Mouse (Mus musculus): Measurements from ENCODE around the gene Txndc11.

Gene Txndc11

DNA sequence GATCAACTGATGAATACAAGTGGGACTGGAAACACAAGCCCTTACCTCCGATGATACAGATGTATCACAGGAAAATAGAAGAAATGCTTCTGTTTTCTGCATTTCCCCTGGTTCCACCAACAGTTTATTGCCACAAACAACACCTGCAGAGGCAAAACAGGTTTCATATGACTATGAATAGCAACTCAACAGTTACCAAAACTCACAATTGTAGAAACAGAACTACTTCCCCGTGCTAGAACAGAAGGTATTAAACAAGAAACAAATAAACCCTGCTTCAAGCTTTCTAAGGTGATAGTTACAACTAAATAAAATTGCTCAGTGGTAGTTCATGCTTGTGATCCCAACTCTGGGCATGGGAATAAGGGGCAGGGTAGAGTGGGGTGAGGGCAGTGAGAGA, 11.8 kb downstream of the Txndc11 start:
- in situ Hi-C loops (cut with MboI; ENCODE audit: unreplicated experiment in 2 of 2), result loop anchor here (25.0 kb wide), 2 partner anchors 290 to 560 kb away; no protein-coding TSS in a partner anchor

DNA sequence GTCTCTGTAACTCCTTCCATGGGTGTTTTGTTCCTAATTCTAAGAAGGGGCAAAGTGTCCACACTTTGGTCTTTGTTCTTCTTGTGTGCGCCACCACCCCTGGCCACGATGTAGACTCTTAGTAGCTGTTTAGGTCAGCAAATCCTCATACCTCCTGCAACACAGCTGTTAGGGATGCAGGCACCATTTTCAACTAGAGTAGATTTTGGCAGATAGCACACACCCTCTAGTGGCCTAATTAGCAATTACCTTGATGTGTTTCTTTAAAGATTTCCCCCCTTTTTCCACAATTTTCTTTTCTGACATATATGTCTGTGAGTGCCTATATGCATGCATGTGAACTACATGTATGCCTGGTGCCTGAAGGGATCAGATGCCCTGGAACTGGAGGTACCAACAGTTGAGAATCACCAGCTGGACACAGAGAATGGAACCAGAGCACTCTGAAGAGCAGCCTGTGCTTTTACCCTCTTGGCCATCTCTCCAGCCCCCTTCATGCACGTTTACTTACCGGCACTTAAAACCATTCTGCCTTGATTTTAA, 25.2 kb downstream of the Txndc11 start:
- in situ Hi-C loops (cut with MboI; ENCODE audit: unreplicated experiment in 2 of 2), result loop anchor here (10.0 to 25.0 kb wide), 3 partner anchors 234 to 547 kb away; no protein-coding TSS in a partner anchor

DNA sequence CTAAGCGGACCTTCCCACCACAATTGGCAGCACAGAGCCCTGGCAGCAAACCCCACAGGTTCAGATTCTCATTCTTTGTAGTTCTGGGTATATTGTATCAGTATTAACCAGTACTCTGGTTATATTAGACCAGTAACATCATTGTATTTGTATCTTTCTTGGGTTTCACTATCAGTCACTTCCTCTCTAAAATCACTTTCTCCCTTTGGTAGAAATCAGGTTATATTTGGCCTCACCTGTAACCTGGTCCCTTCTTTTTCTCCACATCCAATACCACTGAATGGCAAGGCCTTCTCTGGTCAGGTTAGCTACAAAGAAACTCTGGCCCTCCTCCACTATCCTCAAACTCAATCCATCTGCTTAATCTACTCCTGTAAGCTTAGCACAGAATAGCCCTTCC, 29.5 kb downstream of the Txndc11 start:
- in situ Hi-C loops (cut with MboI; ENCODE audit: unreplicated experiment in 2 of 2), result loop anchor here (10.0 to 25.0 kb wide), 3 partner anchors 230 to 543 kb away; no protein-coding TSS in a partner anchor

DNA sequence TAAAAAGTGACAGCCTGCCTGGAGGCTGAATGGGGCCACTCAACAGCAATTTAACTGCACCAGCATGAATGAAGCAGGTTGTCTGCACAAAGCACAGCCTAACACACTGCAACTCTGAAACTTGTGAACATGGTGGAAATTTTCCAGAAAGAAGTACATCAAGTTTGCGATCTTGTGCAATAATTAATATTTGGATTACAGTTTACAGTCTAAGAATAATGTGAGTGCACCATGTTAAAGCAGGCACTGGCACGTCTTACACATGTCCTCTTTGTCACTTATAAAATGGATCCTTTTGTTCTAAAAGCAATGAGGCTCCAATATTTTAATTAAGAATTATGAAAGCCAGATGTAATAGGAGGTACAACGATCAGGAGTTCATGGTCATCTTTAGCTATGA, 37.1 kb downstream of the Txndc11 start:
- in situ Hi-C loops (cut with MboI; ENCODE audit: unreplicated experiment in 2 of 2), result loop anchor here in 1 of 2 experiments (10.0 kb wide), 1 partner anchor 68 kb away; no protein-coding TSS in a partner anchor

DNA sequence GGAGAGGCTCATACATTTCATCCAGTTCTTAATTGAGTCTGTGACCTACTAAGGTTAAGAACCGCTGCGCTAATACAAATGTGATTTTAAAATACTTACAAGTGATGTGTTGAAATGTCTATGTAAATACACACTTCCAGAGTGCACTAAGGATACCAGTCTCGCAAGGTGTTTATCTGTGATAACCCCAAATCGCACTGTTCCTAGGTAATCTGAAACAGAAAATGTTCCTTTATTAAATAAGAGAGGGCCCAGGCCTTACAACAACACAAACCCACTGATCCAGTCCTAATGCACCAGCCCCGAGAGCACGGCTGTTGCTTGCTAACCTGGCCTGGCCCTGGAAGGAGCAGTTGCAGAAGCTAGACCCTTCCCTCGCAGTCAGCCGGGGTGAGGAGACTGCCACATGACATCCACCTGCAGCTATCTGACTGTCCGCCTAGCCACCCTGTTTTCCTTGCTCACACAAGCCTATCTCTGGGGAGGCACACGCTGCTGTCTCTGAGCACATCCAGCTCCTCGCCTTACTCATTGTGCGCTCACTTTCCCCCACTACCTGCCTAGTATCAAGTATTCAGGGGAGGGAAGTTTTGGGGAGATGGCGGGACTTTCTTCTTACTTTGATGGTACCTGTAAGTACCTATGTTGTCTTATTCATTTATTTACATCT, 40.6 kb downstream of the Txndc11 start:
- in situ Hi-C loops (cut with MboI; ENCODE audit: unreplicated experiment in 2 of 2), result loop anchor here (5.0 to 10.0 kb wide), 3 partner anchors 52 to 71 kb away; no protein-coding TSS in a partner anchor

DNA sequence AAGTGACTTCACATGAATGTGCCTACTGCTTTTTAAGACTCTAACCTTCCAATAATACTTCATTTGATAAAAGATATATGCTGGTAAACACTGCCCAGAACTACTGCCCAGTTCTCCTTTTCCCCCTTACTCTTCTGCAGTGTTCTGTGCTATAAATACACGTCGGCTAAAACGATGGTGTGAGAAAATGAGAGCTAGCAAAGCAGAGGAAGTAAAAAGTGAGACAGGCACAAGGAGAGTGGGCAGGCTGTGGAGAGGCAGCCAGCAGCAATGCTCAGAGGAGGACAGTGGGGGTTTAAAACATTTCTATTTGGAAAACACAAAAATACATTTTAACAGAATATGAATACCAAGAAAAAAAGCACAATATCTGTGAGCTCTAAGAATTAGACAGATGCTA, 41.9 kb downstream of the Txndc11 start:
- in situ Hi-C loops (cut with MboI; ENCODE audit: unreplicated experiment in 2 of 2), result loop anchor here (5.0 to 10.0 kb wide), 3 partner anchors 50 to 72 kb away; no protein-coding TSS in a partner anchor

DNA sequence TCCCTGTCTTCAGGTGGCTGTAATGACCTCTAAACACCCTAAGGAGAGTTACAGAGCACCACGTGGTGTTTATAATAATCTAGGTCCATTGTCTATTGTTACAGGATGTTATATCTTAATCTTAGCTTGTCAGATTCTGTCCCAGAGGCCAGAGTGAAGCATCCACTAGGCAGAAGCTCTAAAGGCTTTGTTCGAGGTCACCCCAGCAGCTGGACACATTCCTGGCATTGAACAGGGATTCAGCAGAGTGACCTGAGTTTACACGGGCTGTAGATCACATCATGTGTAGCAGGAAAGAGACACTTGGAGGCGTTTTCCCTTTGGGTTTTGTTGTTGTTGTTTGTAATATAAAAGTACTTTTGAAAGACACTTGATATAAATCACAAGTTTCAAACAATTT, 42.4 kb downstream of the Txndc11 start:
- in situ Hi-C loops (cut with MboI; ENCODE audit: unreplicated experiment in 2 of 2), result loop anchor here (5.0 to 10.0 kb wide), 3 partner anchors 50 to 73 kb away; no protein-coding TSS in a partner anchor

DNA sequence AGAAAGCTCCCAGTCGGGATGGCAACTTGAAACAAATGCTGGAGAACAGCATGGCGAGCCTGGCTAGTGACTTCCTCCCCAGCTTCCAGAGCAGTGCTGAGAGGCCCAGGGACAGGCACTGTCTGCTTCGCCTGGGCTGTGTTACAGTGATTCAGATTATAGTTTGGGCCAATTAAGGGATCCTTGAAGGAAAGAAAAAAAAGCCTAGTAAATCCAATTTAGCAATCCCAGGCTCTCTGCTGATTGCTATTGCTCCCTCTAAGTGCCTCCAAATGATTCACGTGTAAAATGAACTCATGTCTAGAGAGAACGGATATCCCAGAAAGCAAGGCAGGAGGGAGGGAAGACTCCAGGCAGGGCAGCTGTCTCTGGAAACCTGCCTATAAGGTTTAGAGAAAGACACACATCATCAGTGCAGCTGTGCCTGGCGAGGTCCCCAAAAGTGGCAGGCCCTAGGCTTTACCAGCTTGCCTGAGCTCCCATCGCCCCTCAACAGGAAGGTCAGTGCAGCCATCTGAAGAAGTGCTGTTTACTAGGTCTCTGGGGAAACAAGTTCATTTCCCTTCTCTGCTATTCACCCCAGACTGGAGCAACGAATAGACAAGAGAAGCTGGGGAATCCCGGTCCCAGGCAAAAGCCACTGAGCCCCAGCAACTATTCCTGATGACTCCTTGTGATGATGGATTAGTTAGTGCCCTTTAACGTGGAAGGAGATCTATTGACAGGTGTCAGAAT, 43.4 kb downstream of the Txndc11 start:
- in situ Hi-C loops (cut with MboI; ENCODE audit: unreplicated experiment in 2 of 2), result loop anchor here (5.0 to 10.0 kb wide), 3 partner anchors 49 to 74 kb away; no protein-coding TSS in a partner anchor

DNA sequence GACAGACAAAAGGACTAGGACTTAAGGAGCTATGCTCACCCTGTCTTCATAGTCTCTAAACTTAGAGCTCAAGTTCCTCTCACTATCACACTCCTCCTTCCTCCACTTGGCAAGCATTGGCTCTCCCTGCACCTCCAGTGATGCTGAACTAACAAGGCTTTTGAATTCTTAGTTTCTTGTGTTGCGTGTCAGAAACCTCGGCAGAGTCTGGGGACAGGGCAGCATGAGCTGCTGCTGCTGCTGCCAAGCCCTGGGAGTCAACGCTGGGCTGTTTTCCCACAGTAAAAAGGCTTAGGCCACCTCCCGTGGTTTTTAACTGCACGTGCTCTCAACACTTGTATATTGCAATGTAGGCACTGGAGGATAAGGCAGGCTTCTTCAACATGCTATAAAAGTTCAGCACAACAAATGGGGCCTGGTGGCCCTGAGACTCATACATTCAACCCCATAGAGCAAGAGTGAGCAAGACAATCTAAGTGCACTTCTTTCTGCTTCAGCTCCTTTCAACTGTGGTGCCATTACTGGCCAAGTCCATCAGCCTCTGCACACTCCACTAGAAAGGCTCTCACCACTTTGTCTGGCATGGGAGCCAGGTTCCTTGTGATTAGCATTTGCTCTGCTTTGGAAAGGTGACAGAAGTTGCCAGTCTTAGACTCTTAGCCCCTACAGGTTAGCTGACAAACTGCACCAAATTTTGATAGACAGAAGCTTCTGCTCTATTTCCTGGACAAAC, 47.4 kb downstream of the Txndc11 start:
- in situ Hi-C loops (cut with MboI; ENCODE audit: unreplicated experiment in 2 of 2), result no loop called here

DNA sequence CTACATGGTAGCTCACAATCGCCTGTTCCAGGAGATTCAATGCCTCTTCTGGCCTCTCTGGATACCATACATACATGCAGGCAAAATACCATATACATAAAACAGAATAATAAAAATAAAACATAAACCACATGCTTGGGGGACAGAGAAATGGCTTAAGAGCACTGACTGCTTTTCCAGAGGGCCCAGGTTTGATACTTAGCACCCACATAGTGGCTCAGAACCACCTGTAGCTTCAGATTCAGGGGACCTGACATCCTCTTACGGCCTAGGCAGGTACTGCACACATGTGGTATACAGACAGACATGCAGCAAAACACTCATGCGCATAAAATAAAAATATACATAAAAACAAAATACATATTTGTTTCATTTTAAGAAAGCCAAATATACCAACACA, 48.2 kb downstream of the Txndc11 start:
- in situ Hi-C loops (cut with MboI; ENCODE audit: unreplicated experiment in 2 of 2), result no loop called here

DNA sequence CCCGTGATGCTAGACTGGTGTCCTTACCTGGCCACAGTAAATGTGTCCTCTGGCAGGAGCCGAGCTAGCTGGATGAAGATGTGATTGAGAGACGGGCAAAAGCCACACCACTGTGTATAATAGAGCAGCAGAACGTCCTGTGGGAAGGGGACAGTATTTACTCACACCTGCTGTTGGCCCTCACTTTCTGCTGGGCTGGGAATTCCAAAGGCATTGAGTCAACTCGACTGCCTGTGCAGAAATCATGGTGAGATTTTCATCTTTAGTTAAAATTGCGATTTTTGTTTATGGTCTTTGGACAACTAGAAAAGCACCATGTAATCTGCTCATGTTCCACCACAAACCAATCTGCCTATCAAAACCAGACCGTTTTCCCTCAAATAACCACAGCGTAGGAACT, 50.3 kb downstream of the Txndc11 start:
- in situ Hi-C loops (cut with MboI; ENCODE audit: unreplicated experiment in 2 of 2), result no loop called here

DNA sequence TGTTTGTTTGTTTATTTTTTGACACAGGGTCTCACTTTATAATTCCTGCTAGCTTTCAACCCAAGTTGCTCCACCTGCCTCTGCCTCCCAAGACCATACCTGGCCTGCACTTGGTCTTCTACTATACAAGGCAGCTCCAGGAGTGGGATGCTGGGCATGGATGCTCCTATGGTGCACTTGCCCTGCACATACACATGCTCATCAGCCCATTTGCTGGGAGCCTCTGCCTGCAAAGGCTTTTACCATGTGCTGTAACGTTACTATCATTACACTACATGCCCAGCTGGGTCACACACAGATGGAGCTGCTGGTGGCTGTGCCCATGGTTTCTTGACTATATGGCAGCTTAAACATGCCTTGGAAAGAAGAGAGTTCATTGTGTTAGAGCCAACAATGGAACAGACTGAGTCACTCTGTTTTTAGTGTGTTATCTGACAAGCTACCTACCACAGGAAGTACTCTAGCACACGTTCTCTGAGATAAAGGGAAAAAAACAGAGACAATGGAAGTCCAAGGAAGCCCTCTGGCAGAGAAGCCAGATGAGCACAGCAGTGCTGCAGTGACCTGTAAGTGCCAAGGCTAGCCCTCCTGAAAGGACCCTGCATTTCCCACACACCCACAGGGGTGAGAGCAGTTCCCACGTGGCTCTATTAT, 56.1 kb downstream of the Txndc11 start:
- in situ Hi-C loops (cut with MboI; ENCODE audit: unreplicated experiment in 2 of 2), result no loop called here

DNA sequence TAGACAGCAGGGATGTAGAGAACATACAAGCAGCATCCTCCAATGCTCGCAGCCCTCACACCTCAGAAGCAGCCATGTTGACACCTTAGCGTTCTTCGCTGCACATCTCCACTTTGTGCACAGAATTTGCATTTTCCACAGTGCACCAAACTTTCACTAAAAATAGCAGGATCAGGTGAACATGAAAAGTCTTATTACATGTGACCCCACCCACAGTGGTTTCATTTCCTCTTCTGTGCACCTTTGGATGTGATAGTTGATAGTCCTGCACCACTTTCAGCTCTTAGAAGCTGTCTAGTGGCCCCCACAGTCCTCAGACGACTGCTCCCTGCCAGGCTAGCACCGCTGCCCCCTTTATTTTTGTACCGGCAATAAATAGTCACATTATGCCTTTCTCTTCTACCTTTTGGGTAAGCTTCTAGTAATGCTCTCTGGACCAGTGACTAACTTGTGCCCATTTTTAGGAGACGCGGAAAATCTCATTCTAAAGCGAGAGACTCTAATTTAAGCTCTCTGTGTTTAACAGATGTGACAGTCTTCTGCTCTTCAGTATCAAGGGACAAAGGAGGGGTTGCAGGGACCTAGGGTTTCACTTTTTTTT, 56.7 kb downstream of the Txndc11 start:
- in situ Hi-C loops (cut with MboI; ENCODE audit: unreplicated experiment in 2 of 2), result no loop called here

DNA sequence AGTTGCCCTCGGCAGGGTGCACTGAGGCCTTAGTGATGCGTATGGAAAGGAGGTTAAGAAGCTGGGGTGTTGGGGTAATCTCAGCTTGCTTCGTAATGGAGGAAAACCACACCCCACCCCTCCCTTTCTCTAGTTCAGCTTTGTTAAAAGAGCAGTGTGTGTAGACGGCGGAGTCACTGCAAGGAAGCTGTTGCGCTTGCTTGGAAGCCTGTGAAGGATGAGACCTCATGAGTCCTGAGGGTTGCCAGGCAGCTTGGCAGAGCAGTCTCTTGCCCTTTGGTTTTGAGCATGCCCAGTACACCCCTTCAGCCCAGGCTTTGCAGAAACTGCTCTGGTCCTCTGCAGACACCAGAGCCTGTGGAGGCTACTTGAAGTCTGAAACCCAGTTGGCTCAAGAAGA, 61.4 kb downstream of the Txndc11 start:
- in situ Hi-C loops (cut with MboI; ENCODE audit: unreplicated experiment in 2 of 2), result no loop called here

DNA sequence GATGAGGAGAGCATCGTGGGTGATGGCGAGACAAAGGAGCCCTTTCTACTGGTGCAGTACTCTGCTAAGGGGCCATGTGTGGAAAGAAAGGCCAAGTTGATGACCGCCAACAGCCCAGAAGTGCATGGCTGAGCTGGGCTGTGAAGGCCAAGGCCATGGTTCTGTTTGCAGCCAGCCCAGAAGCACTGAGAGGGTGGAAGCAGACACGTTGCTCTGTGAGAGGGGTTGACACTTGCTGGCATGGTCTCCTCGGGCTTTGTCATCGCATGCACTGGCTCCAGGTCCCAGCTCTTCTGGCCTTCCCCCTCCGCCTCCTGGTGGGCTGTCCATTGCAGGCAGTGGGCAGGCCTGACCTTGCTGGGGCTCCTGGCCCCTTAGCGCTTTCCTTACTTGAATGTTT, 62.0 kb downstream of the Txndc11 start:
- in situ Hi-C loops (cut with MboI; ENCODE audit: unreplicated experiment in 2 of 2), result no loop called here

DNA sequence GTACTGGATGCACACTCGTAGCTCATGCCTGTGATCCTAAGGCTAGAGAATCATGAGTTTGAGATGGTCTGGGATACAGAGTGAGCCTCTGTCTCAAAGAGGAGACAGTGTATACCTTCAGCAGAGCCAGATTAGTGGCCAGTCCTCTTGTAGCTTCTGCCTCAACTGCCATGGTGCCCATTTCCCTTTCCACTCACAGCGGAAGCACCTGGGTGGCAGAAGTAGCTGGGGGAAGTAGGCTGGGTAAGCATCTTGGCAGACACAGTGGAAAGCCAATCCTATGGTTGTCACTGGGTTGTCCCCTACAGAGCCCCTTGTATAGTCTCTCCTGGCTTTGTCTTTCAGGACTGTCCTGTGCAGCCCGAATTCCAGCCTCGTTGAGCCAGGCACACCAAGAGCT, 62.6 kb downstream of the Txndc11 start:
- in situ Hi-C loops (cut with MboI; ENCODE audit: unreplicated experiment in 2 of 2), result no loop called here

DNA sequence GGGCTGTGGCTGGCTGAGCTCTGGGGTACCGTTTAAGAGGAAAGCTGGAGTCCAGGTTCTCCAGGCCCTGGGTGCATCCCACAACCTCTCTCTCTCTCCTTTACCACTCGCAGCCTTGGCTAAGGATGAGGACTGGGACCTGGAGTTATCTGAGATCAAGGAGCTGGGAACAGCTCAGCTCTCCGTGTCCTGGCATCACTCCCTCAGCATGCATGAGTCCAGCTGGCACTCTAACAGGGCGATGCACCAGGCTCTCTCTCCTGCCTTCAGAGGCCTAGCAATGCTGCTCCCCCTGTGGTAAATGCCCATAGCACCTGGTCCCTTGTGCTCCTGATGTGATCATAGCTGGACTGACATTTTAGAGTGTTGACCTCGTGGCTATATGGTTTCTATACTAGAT, 63.3 kb downstream of the Txndc11 start:
- in situ Hi-C loops (cut with MboI; ENCODE audit: unreplicated experiment in 2 of 2), result no loop called here

DNA sequence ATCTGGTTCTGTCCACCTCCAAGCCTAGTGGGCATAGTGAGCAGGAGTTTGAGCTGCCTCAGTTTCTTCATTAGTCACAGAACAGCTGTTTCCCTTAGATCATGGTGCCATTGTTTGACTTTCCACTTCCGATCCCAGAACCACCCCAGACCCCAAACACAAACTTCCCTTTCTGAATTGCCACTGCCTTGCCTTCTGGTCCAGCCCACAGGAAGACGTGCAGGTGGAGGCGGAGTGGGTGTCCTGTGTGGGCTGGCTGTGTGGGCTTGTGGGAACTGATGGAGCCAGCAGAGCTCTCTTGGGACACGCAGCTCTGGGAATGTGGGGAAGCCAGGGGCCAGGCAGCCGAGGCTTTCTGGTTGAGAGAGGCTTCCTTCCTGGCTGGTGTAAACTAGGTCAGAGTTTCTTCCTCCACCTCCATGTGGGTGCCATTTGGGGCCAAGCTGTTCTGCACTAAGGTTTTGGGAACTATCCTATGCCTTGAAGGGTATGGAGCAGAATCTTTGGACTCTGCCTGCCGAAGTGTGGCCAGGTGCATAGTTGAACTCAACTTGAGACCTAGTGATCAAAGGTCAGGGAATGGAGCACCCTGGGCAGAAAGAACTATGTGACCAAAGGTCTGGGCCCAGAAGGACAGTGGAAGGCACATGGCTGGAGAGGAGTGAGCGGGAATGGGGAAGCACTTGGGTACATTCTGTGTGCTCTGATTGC, 64.6 kb downstream of the Txndc11 start:
- in situ Hi-C loops (cut with MboI; ENCODE audit: unreplicated experiment in 2 of 2), result no loop called here

DNA sequence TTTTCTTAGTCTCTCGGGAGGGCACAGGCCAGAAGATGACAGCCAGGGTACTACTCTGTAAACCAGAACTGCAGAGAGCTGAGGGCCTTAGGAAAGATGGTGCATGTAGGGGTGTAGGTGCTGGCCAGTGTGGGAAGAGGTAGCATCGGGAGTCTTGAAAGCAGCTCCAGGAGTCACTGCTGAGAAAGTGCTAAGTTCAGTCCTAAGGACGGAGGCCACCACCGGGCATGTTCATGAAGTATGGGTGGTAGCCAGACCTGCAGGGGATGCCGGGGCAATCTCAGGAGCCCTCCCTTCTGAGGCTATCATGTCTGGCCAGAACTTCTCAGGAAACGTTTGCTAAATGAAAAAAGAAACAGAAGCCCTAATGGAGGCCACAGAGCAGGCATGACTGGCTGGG, 65.2 kb downstream of the Txndc11 start:
- in situ Hi-C loops (cut with MboI; ENCODE audit: unreplicated experiment in 2 of 2), result no loop called here

All from v-Abl transformed pro-B cells (cell line).